Mouse (Mus musculus): ENCODE results near the gene Dab2ip. TPM values are rescaled to one million over a fixed set of nuclear protein-coding genes. Genes with fewer than 3 reads are reported as not detected.

The Dab2ip gene
- total and polyA plus RNA-seq, 3 experiments = 4.0 to 9.9 TPM; not detected in 1

DNA sequence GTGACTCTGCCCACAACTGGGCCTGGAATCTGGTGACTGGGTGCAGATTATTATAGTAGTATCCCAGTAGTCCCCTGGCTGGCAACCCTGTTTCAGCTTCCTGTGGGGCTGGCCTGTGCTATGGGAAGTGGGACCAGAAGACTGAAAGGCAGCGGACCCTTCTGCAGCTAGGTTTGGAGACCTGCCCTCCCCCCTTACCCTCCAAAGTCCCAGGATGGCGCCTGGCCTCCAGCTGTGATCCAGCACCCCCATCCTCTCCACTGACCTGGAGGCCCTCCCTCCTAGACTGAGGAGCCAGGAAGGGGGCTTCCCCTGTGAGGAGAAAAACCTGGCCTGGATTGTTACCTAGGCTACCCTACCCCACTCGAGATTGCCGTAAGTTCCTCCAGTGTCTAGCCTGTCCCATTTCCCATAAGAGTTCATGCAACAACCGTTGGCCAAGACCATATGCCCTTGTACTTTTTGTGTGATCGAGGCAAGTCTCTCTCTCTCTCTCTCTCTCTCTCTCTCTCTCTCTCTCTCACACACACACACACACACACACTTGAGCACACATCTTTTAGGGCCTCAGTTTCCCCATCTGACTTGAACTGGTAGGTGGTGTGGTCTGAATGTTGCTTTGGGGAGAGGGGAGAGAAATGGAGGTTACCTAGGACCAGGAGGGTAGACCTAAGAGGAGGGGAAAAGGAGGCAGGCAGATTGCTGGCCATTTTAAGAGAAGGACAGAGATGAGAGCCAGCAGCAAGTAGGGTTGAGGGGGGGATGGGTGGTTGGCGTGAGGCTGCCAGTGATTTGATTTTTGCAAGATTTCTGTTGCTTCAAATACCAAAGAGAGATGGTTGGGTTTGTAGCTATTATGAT, 62.5 kb downstream of the Dab2ip start:
- no peaks in the 10 kb centered on the region for H3K9me3 ChIP-seq (replicated peaks; ENCODE audit: insufficient read depth, low read length)
- peaks cover 0 to 5% of the 10 kb centered on the region in 2 experiments; a peak in 1 of 4 replicates for H3K4me1 ChIP-seq (ENCODE audit: control insufficient read depth in 1 of 2, insufficient read depth in 2 of 2, low read length in 2 of 2)
- H3K9ac ChIP-seq (ENCODE audit: control insufficient read depth, low read depth, low read length, poor library complexity, severe bottlenecking) = no peak overlapping the region
- no peaks in the 10 kb centered on the region for H3K79me2 ChIP-seq (ENCODE audit: control insufficient read depth, insufficient read depth, low read length, poor library complexity)
- no peak for DNase-seq (ENCODE audit: low read depth, low spot score)
- no peak overlapping the region for H3K27ac ChIP-seq (ENCODE audit: control insufficient read depth, low read depth, low read length)
- no peak overlapping the region for H3K4me3 ChIP-seq (ENCODE audit: control insufficient read depth in 1 of 2, insufficient read depth in 1 of 2, low read depth in 2 of 2, low read length in 2 of 2)
- H3K27me3 ChIP-seq (ENCODE audit: control insufficient read depth in 1 of 2, insufficient read depth in 2 of 2, low read length in 2 of 2) = 0 out of 4 replicates have a peak, but pooled peaks cover 0 to 1% of the 10 kb centered on the region in 2 experiments
- TF ChIP-seq POLR2A (IDR thresholded peaks at IDR 0.05; ENCODE audit: control insufficient read depth in 1 of 2, insufficient read depth in 1 of 2, low read depth in 1 of 2, low read length in 2 of 2, poor library complexity in 1 of 2) = no peak
- no peak for TF ChIP-seq USF1 (IDR thresholded peaks at IDR 0.05; ENCODE audit: low read depth, low read length)
- no peak for TF ChIP-seq CHD1 (IDR thresholded peaks at IDR 0.05; ENCODE audit: low read depth, low read length)
- TF ChIP-seq MAX (IDR thresholded peaks at IDR 0.05; ENCODE audit: low read length) = no peak
- no peak for TF ChIP-seq UBTF (IDR thresholded peaks at IDR 0.05; ENCODE audit: borderline replicate concordance, insufficient read depth, low read depth, low read length)
- no peak for TF ChIP-seq SMC3 (IDR thresholded peaks at IDR 0.05; ENCODE audit: low read depth, low read length)
- no peak for TF ChIP-seq GABPA (IDR thresholded peaks at IDR 0.05; ENCODE audit: low read depth, low read length)
- no peak for TF ChIP-seq ZMIZ1 (IDR thresholded peaks at IDR 0.05; ENCODE audit: low read depth, low read length)
- TF ChIP-seq NELFE (IDR thresholded peaks at IDR 0.05; ENCODE audit: low read depth, low read length) = no peak
- no peak for TF ChIP-seq KAT2A (conservative IDR thresholded peaks at IDR 0.05; ENCODE audit: low read depth, low read length)
- no peak for TF ChIP-seq MXI1 (IDR thresholded peaks at IDR 0.05; ENCODE audit: low read depth, low read length)
- no peak for TF ChIP-seq ETS1 (IDR thresholded peaks at IDR 0.05; ENCODE audit: low read depth, low read length)
- no peak for TF ChIP-seq MYC (IDR thresholded peaks at IDR 0.05; ENCODE audit: low read depth, low read length)
- no peak for TF ChIP-seq MYB (IDR thresholded peaks at IDR 0.05; ENCODE audit: low read depth, low read length)
- no peak for TF ChIP-seq ZC3H11A (IDR thresholded peaks at IDR 0.05; ENCODE audit: low read depth, low read length)
- H3K36me3 ChIP-seq (ENCODE audit: control insufficient read depth in 1 of 2, insufficient read depth in 2 of 2, low read length in 2 of 2) = no peaks in the 10 kb centered on the region; a peak in 1 of 4 replicates

DNA sequence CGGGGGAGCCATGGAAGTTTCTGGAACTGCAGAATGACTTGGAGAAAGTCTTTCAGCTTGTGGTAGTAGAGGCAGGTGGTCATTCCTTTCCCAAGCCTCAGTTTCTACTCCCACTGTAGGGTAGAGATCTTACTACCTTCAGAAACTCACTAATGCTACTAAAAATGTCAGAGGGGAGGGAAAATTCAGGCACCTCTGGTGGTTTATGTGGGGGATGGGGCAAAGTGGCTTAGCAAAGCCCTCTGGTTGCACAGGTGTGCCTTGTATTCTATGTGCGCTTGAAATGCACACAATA, 63.1 kb downstream of the Dab2ip start:
- Histone ChIP-seq H3K9ac (ENCODE audit: control insufficient read depth, low read depth, low read length, poor library complexity, severe bottlenecking) (no peak overlapping the region), H3K9me3 (replicated peaks; ENCODE audit: insufficient read depth, low read length) (no peaks in the 10 kb centered on the region), H3K79me2 (ENCODE audit: control insufficient read depth, insufficient read depth, low read length, poor library complexity) (no peaks in the 10 kb centered on the region), H3K36me3 (ENCODE audit: control insufficient read depth in 1 of 2, insufficient read depth in 2 of 2, low read length in 2 of 2) (no peaks in the 10 kb centered on the region; a peak in 1 of 4 replicates), H3K4me3 (ENCODE audit: control insufficient read depth in 1 of 2, insufficient read depth in 1 of 2, low read depth in 2 of 2, low read length in 2 of 2) (no peak overlapping the region), H3K27me3 (ENCODE audit: control insufficient read depth in 1 of 2, insufficient read depth in 2 of 2, low read length in 2 of 2) (0 out of 4 replicates have a peak, but pooled peaks cover 0 to 1% of the 10 kb centered on the region in 2 experiments), H3K27ac (ENCODE audit: control insufficient read depth, low read depth, low read length) (no peak overlapping the region), H3K4me1 (ENCODE audit: control insufficient read depth in 1 of 2, insufficient read depth in 2 of 2, low read length in 2 of 2) (peaks cover 0 to 5% of the 10 kb centered on the region in 2 experiments; a peak in 1 of 4 replicates)
- TF ChIP-seq MXI1 (IDR thresholded peaks at IDR 0.05; ENCODE audit: low read depth, low read length) = no peak
- TF ChIP-seq NELFE (IDR thresholded peaks at IDR 0.05; ENCODE audit: low read depth, low read length) = no peak
- TF ChIP-seq HCFC1 (IDR thresholded peaks at IDR 0.05; ENCODE audit: low read depth, low read length) = no peak
- no peak for TF ChIP-seq POLR2AphosphoS5 (IDR thresholded peaks at IDR 0.05; ENCODE audit: borderline replicate concordance, low read depth, low read length)
- TF ChIP-seq RCOR1 (IDR thresholded peaks at IDR 0.05; ENCODE audit: low read depth, low read length) = no peak
- no peak for TF ChIP-seq ZC3H11A (IDR thresholded peaks at IDR 0.05; ENCODE audit: low read depth, low read length)
- DNase-seq (ENCODE audit: low read depth, low spot score) = no peak
